Mouse (Mus musculus) splenic B cell, adult 2 months (primary cell): ENCODE measurements around the gene Rnf126.
A peak's percentile ranks its signal among the peaks of the same experiment; 100 is the strongest.

Experiments used
- DNase-seq: peaks from one replicate; pipeline ENCODE4 v3.0.0-alpha.2; 2011; ENCODE audit warnings: low read depth, low spot score
- H3K27me3 ChIP-seq: 2 replicates; pipeline ENCODE4 v1.6.1; 2012; ENCODE audit warnings: mild to moderate bottlenecking, low read length, moderate library complexity, mixed read lengths; ENCODE audit not compliant: control insufficient read depth, poor library complexity, insufficient read depth, severe bottlenecking
- H3K36me3 ChIP-seq: 2 replicates; pipeline ENCODE4 v1.6.1; 2012; ENCODE audit warnings: mild to moderate bottlenecking, low read length, moderate library complexity, mixed read lengths; ENCODE audit not compliant: control insufficient read depth, poor library complexity, insufficient read depth, severe bottlenecking

Gene Rnf126

GRCm38 (mm10) chr10:79798289-79798928, 31.7 kb upstream of the Rnf126 start:
- no peaks in the 10 kb centered on the region for H3K27me3 ChIP-seq
- no peaks in the 10 kb centered on the region for H3K36me3 ChIP-seq
- DNase-seq = peak; percentile 70

GRCm38 (mm10) chr10:79797326-79797725, 30.6 kb upstream of the Rnf126 start:
- DNase-seq = no peak
- Histone ChIP-seq H3K27me3 (no peaks in the 10 kb centered on the region), H3K36me3 (no peaks in the 10 kb centered on the region)

GRCm38 (mm10) chr10:79795905-79796304, 29.2 kb upstream of the Rnf126 start:
- H3K27me3 ChIP-seq = no peaks in the 10 kb centered on the region
- H3K36me3 ChIP-seq = no peaks in the 10 kb centered on the region
- no peak for DNase-seq

- H3K36me3 ChIP-seq = no peaks in the 10 kb centered on the region
- no peak for DNase-seq
- no peaks in the 10 kb centered on the region for H3K27me3 ChIP-seq
These were observed 27.8 kb upstream of the Rnf126 start for GRCm38 (mm10) chr10:79794491-79794931.

- Histone ChIP-seq H3K36me3 (no peaks in the 10 kb centered on the region), H3K27me3 (no peaks in the 10 kb centered on the region)
- no peak for DNase-seq
These were observed 27.2 kb upstream of the Rnf126 start for GRCm38 (mm10) chr10:79793738-79794490.

- Histone ChIP-seq H3K36me3 (no peaks in the 10 kb centered on the region), H3K27me3 (no peaks in the 10 kb centered on the region)
- peak; percentile 83 for DNase-seq
These were observed 26.4 kb upstream of the Rnf126 start, which contains the start of gene Palm for GRCm38 (mm10) chr10:79793051-79793737. Palm (plus strand) TSS chr10:79793572.

- Histone ChIP-seq H3K36me3 (no peaks in the 10 kb centered on the region), H3K27me3 (no peaks in the 10 kb centered on the region)
- no peak for DNase-seq
These were observed 25.7 kb upstream of the Rnf126 start for GRCm38 (mm10) chr10:79792339-79793040.

- H3K36me3 ChIP-seq = no peaks in the 10 kb centered on the region
- H3K27me3 ChIP-seq = no peaks in the 10 kb centered on the region
- no peak for DNase-seq
These were observed 24.1 kb upstream of the Rnf126 start, which contains the start of gene Prss57 for GRCm38 (mm10) chr10:79790861-79791260. Prss57 (minus strand) TSS chr10:79790961.

GRCm38 (mm10) chr10:79789581-79789980, 22.8 kb upstream of the Rnf126 start:
- Histone ChIP-seq H3K36me3 (no peaks in the 10 kb centered on the region), H3K27me3 (no peaks in the 10 kb centered on the region)
- DNase-seq = no peak

- Histone ChIP-seq H3K27me3 (no peaks in the 10 kb centered on the region), H3K36me3 (no peaks in the 10 kb centered on the region)
- peak; percentile 88 for DNase-seq
These were observed 21.8 kb upstream of the Rnf126 start for GRCm38 (mm10) chr10:79788386-79789158.

- H3K36me3 ChIP-seq = no peaks in the 10 kb centered on the region
- DNase-seq = peak; percentile 70
- no peaks in the 10 kb centered on the region for H3K27me3 ChIP-seq
These were observed 17.4 kb upstream of the Rnf126 start for GRCm38 (mm10) chr10:79783920-79784800.

- H3K27me3 ChIP-seq = no peaks in the 10 kb centered on the region
- DNase-seq = no peak
- H3K36me3 ChIP-seq = no peaks in the 10 kb centered on the region
These were observed 16.3 kb upstream of the Rnf126 start for GRCm38 (mm10) chr10:79783050-79783449.

- no peaks in the 10 kb centered on the region for H3K27me3 ChIP-seq
- no peak for DNase-seq
- no peaks in the 10 kb centered on the region for H3K36me3 ChIP-seq
These were observed 15.2 kb upstream of the Rnf126 start for GRCm38 (mm10) chr10:79781956-79782355.
